Mouse (Mus musculus) CH12.LX (cell line): Measurements from ENCODE around the gene Zc3h4. TPM values are rescaled to one million over a fixed set of nuclear protein-coding genes. Genes with fewer than 3 reads are reported as not detected.

Source experiments
- DNase-seq: peaks from one replicate; pipeline ENCODE4 v3.0.0-alpha.2; 2013; ENCODE audit errors: extremely low read depth
- H3K27ac ChIP-seq: 2 replicates; pipeline ENCODE4 v1.5.1; 2012; ENCODE audit warnings: low read depth, mild to moderate bottlenecking, control low read depth, moderate library complexity; ENCODE audit not compliant: insufficient read depth
- H3K27me3 ChIP-seq: replicated peaks from 2 replicates; pipeline ENCODE3; 2012; ENCODE audit warnings: inconsistent platforms
- H3K36me3 ChIP-seq, 2 experiments: replicated peaks in 1 of 2; 2 replicates each; pipeline versions ENCODE3 to v1.6.1; 2012; ENCODE audit warnings: inconsistent platforms in 1 of 2, low read length in 1 of 2, mild to moderate bottlenecking in 1 of 2, mixed read lengths in 1 of 2, moderate library complexity in 1 of 2; ENCODE audit not compliant: control insufficient read depth in 1 of 2, insufficient read depth in 1 of 2
- H3K4me1 ChIP-seq, 2 experiments: 2 replicates each; pipeline ENCODE4 v1.6.1; 2012; ENCODE audit warnings: inconsistent platforms in 1 of 2, moderate library complexity in 1 of 2; ENCODE audit not compliant: insufficient read depth in 2 of 2, control insufficient read depth in 1 of 2
- H3K4me2 ChIP-seq: 2 replicates; pipeline ENCODE4 v1.6.1; 2012; ENCODE audit warnings: low read depth, mild to moderate bottlenecking, control low read depth; ENCODE audit not compliant: poor library complexity, insufficient read depth, severe bottlenecking
- H3K4me3 ChIP-seq, 3 experiments: fragments of 150-350 bp in 1 of 3; sonication (generic) in 1 of 3; replicated peaks in 1 of 3; 2 replicates each; pipeline versions ENCODE3 to v1.5.1; 2011 to 2012; ENCODE audit warnings: low read depth in 2 of 3, low read length in 2 of 3, mild to moderate bottlenecking in 2 of 3, moderate library complexity in 2 of 3, control low read depth in 1 of 3, improper control_type of control experiment in 1 of 3, inconsistent platforms in 1 of 3, mixed read lengths in 1 of 3; ENCODE audit not compliant: poor library complexity in 1 of 3
- H3K79me2 ChIP-seq: replicated peaks from 2 replicates; pipeline ENCODE4 v1.6.1; 2012; ENCODE audit warnings: mild to moderate bottlenecking, moderate library complexity; ENCODE audit not compliant: control insufficient read depth, poor library complexity, insufficient read depth, severe bottlenecking; ENCODE audit errors: extremely low read depth
- H3K9ac ChIP-seq: 2 replicates; pipeline ENCODE4 v1.6.1; 2012; ENCODE audit warnings: low read depth, mild to moderate bottlenecking, control low read depth, moderate library complexity; ENCODE audit not compliant: insufficient read depth
- H3K9me3 ChIP-seq: replicated peaks from 2 replicates; pipeline ENCODE3; 2012; ENCODE audit warnings: low read length, inconsistent platforms, mixed read lengths
- BHLHE40 ChIP-seq: IDR thresholded peaks from 2 replicates; pipeline ENCODE4 v1.6.1; 2011; ENCODE audit warnings: mild to moderate bottlenecking, low read depth, low read length, improper control_type of control experiment
- CTCF ChIP-seq, 2 experiments: IDR thresholded peaks in 1 of 2; conservative IDR thresholded peaks in 1 of 2; 2 replicates each; pipeline ENCODE4 v1.5.1; 2011 to 2012; ENCODE audit warnings: low read depth in 2 of 2, low read length in 2 of 2, improper control_type of control experiment in 1 of 2, inconsistent platforms in 1 of 2, mild to moderate bottlenecking in 1 of 2, moderate library complexity in 1 of 2
- IRF4 ChIP-seq: IDR thresholded peaks from 2 replicates; pipeline ENCODE4 v1.6.1; 2014; ENCODE audit warnings: low read depth, mild to moderate bottlenecking, inconsistent platforms, low read length, improper control_type of control experiment
- MAFK ChIP-seq: IDR thresholded peaks from 2 replicates; pipeline ENCODE4 v1.6.1; 2011; ENCODE audit warnings: low read length, improper control_type of control experiment; ENCODE audit not compliant: insufficient replicate concordance
- MEF2A ChIP-seq: IDR thresholded peaks from 2 replicates; pipeline ENCODE4 v1.6.1; 2014; ENCODE audit warnings: low read depth, mild to moderate bottlenecking, inconsistent platforms, low read length, improper control_type of control experiment, borderline replicate concordance
- NELFE ChIP-seq: IDR thresholded peaks from 2 replicates; pipeline ENCODE4 v1.6.1; 2011; ENCODE audit warnings: low read depth, low read length, improper control_type of control experiment
- NRF1 ChIP-seq: IDR thresholded peaks from 2 replicates; pipeline ENCODE4 v1.6.1; 2014; ENCODE audit warnings: low read depth, mild to moderate bottlenecking, inconsistent platforms, low read length, improper control_type of control experiment, moderate library complexity
- POLR2A ChIP-seq: IDR thresholded peaks from 2 replicates; pipeline ENCODE4 v1.6.1; 2011; ENCODE audit warnings: low read depth, mild to moderate bottlenecking, improper control_type of control experiment, low read length
- RAD21 ChIP-seq: IDR thresholded peaks from 2 replicates; pipeline ENCODE4 v1.6.1; 2011; ENCODE audit warnings: low read depth, mild to moderate bottlenecking, low read length, improper control_type of control experiment, moderate library complexity
- TBP ChIP-seq: conservative IDR thresholded peaks from 2 replicates; pipeline ENCODE4 v1.6.1; 2011; ENCODE audit warnings: low read depth, low read length, improper control_type of control experiment
- UBTF ChIP-seq: IDR thresholded peaks from 2 replicates; pipeline ENCODE4 v1.6.1; 2012; ENCODE audit warnings: low read depth, mild to moderate bottlenecking, inconsistent platforms, low read length, improper control_type of control experiment, moderate library complexity
- ZC3H11A ChIP-seq: IDR thresholded peaks from 2 replicates; pipeline ENCODE4 v1.6.1; 2012; ENCODE audit warnings: low read depth, mild to moderate bottlenecking, inconsistent platforms, low read length, improper control_type of control experiment
- ZKSCAN1 ChIP-seq: IDR thresholded peaks from 2 replicates; pipeline ENCODE4 v1.6.1; 2012; ENCODE audit warnings: low read depth, inconsistent platforms, low read length, improper control_type of control experiment, borderline replicate concordance
- dilution Hi-C: fragments of 300-500 bp; cut with MboI; formaldehyde crosslinking; loops from 2 replicates; pipeline ENCODE4 v1.14.3; 2020; ENCODE audit warnings: low sequenced_read_pairs; ENCODE audit not compliant: extremely low pct_unique_long_range_greater_than_20kb, extremely low pct_ligation_motif_present
- in situ Hi-C: fragments of 300-500 bp; cut with MboI; formaldehyde crosslinking; loops from 3 replicates; pipeline ENCODE4 v1.14.3; 2019; ENCODE audit warnings: low sequenced_read_pairs, low pct_ligation_motif_present, low pct_unique_long_range_greater_than_20kb, mixed read lengths
- polyA plus RNA-seq: library from polyadenylated mRNA; unstranded; fragments of >175 nt; gene quantifications from 2 replicates; pipeline ENCODE4 v1.2.1, GENCODE M21; 2012; ENCODE audit warnings: low read depth; ENCODE audit not compliant: insufficient read length
- total RNA-seq, 2 experiments: library from RNA; depleted of rRNA; stranded (reverse); fragments of 300-350 nt in 1 of 2; fragments of >200 nt in 1 of 2; gene quantifications; 2 replicates each; pipeline ENCODE4 v1.2.3; 2012 to 2014

The Zc3h4 gene
- total and polyA plus RNA-seq, 3 experiments = 10.0 to 34.0 (median 30.4) TPM

GRCm38 (mm10) chr7:16374989-16375388, 25.7 kb upstream of the Zc3h4 start:
- peaks cover 80% of the 10 kb centered on the region for H3K79me2 ChIP-seq
- no peak overlapping the region for H3K4me3 ChIP-seq
- dilution Hi-C loops (no loop called here), in situ Hi-C loops (no loop called here)
- no peak for TF ChIP-seq TBP
- no peak for TF ChIP-seq ZC3H11A
- TF ChIP-seq NRF1 = no peak
- TF ChIP-seq RAD21 = no peak
- no peak for TF ChIP-seq NELFE
- TF ChIP-seq CTCF (conservative IDR thresholded peaks at IDR 0.05 in 1 of 2, IDR thresholded peaks at IDR 0.05 in 1 of 2; ENCODE audit: low read depth in 2 of 2, low read length in 2 of 2) = no peak
- no peak for TF ChIP-seq BHLHE40
- TF ChIP-seq MAFK = no peak
- TF ChIP-seq ZKSCAN1 = no peak
- TF ChIP-seq UBTF = no peak
- no peak overlapping the region for H3K4me2 ChIP-seq
- no peak overlapping the region for H3K27ac ChIP-seq
- no peak for DNase-seq
- peaks cover 68 to 86% of the 10 kb centered on the region in 2 experiments for H3K36me3 ChIP-seq
- no peaks in the 10 kb centered on the region for H3K9me3 ChIP-seq
- no peak overlapping the region for H3K9ac ChIP-seq
- H3K4me1 ChIP-seq = no peaks in the 10 kb centered on the region
- H3K27me3 ChIP-seq = no peaks in the 10 kb centered on the region

DNA sequence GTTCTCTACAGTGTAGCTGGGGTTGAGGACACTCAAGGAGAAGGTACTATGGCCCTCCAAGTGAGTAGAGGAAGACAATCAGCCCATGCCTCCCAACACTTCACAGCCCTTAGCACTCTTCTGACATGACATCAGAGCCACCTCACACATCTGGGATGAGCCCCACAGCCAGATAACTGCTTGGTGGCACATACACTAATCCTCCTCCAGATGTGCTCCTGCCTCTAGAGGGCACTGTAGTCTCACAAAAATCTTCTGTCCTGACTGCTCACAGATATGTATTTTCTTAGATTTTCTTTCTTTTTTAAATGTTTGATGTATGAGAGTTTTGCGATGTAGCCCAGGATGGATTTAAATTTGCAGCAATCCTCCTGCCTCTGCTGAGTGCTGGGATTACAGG, 24.2 kb upstream of the Zc3h4 start:
- no peaks in the 10 kb centered on the region for H3K4me1 ChIP-seq
- no peaks in the 10 kb centered on the region for H3K27me3 ChIP-seq
- dilution Hi-C loops (no loop called here), in situ Hi-C loops (no loop called here)
- peaks cover 82% of the 10 kb centered on the region for H3K79me2 ChIP-seq
- H3K4me2 ChIP-seq = no peak overlapping the region
- peaks cover 63 to 87% of the 10 kb centered on the region in 2 experiments for H3K36me3 ChIP-seq
- H3K9ac ChIP-seq = no peak overlapping the region
- no peak overlapping the region for H3K27ac ChIP-seq
- DNase-seq = peak; percentile 59
- no peak overlapping the region for H3K4me3 ChIP-seq
- no peak for TF ChIP-seq ZKSCAN1
- peak; percentile 57 for TF ChIP-seq RAD21
- no peak for TF ChIP-seq MEF2A
- TF ChIP-seq CTCF (conservative IDR thresholded peaks at IDR 0.05 in 1 of 2, IDR thresholded peaks at IDR 0.05 in 1 of 2; ENCODE audit: low read depth in 2 of 2, low read length in 2 of 2) = peak in 1 of 2 experiments; percentile 70; a peak in 2 of 4 replicates
- TF ChIP-seq POLR2A = no peak
- TF ChIP-seq IRF4 = no peak
- no peaks in the 10 kb centered on the region for H3K9me3 ChIP-seq
